Comparison of ENCODE assay signal across 8 mouse cellular contexts in the genomic region with DNA sequence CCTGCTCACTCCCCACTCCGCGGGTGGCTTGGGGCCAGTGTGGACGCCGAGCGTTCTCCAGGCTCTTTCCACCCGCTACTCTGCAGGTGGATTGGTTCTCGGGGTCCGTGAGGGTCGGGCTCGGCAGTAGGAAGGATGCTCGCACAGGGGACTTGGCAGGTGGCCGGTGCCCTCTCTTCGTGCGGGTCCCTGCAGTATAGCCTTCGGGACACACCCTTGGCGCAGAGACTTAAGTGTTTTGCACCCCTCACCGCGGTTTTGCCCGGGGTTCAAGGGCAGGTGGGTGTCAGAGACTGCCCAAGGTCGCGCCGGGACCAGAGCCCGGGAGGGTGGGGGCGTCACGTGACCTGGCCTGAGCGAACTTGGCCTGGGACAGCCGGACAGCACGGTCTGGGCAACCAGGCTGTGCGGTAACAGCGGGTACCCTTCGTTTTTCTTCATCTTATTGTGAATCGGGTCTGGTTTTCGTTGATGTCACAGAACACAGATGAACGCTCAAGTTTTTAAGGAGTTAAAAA. TPM values are rescaled to one million over a fixed set of nuclear protein-coding genes. Genes with fewer than 3 reads are reported as not detected.
DNase-seq lines count a peak whose midpoint lies in the region; ATAC-seq lines count a peak whose summit lies in the region.

No protein-coding gene starts in this region.

- no peak overlapping the region for H3K27ac ChIP-seq in intestine, embryonic 14.5 days (ENCODE audit: low read depth)
- H3K27ac ChIP-seq in limb, embryonic 13.5 days = no peak overlapping the region
- H3K27ac ChIP-seq in midbrain, embryonic 15.5 days = peak overlapping the region; percentile 85; the same call in 1 of the 2 replicates

- peaks cover 28% of the 10 kb centered on the region for H3K4me1 ChIP-seq in intestine, embryonic 14.5 days (replicated peaks; ENCODE audit: control insufficient read depth, insufficient read depth, low read length)
- peaks cover 42% of the 10 kb centered on the region for H3K4me1 ChIP-seq in limb, embryonic 13.5 days
- peaks cover 44% of the 10 kb centered on the region for H3K4me1 ChIP-seq in midbrain, embryonic 15.5 days

- H3K4me3 ChIP-seq in intestine, embryonic 14.5 days (ENCODE audit: low read depth, low read length) = peak overlapping the region; percentile 55
- peak overlapping the region; percentile 65 for H3K4me3 ChIP-seq in limb, embryonic 13.5 days
- peak overlapping the region; percentile 46 for H3K4me3 ChIP-seq in midbrain, embryonic 15.5 days

- H3K4me2 ChIP-seq in intestine, embryonic 14.5 days (ENCODE audit: low read length) = peak overlapping the region; percentile 100
- H3K4me2 ChIP-seq in limb, embryonic 13.5 days (replicated peaks) = peak overlapping the region; percentile 99
- peak overlapping the region; percentile 93 for H3K4me2 ChIP-seq in midbrain, embryonic 15.5 days

- peak overlapping the region; percentile 52 for H3K9ac ChIP-seq in intestine, embryonic 14.5 days (ENCODE audit: low read length)
- H3K9ac ChIP-seq in limb, embryonic 13.5 days = peak overlapping the region; percentile 67
- peak overlapping the region; percentile 45 for H3K9ac ChIP-seq in midbrain, embryonic 15.5 days

- peak; percentile 15 to 24 for DNase-seq in frontal cortex, postnatal 36 days (ENCODE audit: low spot score in 2 of 2)
- DNase-seq in frontal cortex, adult 2 months (ENCODE audit: extremely low spot score in 1 of 2, low spot score in 1 of 2) = no peak
- DNase-seq in cerebellum, postnatal 25 days = peak; percentile 45 to 64
- DNase-seq in gastrocnemius, postnatal 14 days = peak; percentile 78
- DNase-seq in intestine, embryonic 14.5 days (ENCODE audit: low spot score) = peak; percentile 76
- peak; percentile 28 for DNase-seq in splenic B cell, adult 2 months (ENCODE audit: low read depth, low spot score)

- WGBS in intestine, embryonic 14.5 days = under 1% methylated on average over 34 of the region's 34 CpGs
- WGBS in limb, embryonic 13.5 days = 1% methylated on average over 34 of the region's 34 CpGs
- under 1% methylated on average over 34 of the region's 34 CpGs for WGBS in midbrain, embryonic 15.5 days

- H3K36me3 ChIP-seq in intestine, embryonic 14.5 days (ENCODE audit: control insufficient read depth, insufficient read depth, low read length) = no peaks in the 10 kb centered on the region
- H3K36me3 ChIP-seq in limb, embryonic 13.5 days = no peaks in the 10 kb centered on the region
- H3K36me3 ChIP-seq in midbrain, embryonic 15.5 days (replicated peaks) = no peaks in the 10 kb centered on the region
- H3K36me3 ChIP-seq in splenic B cell, adult 2 months (ENCODE audit: control insufficient read depth, insufficient read depth, low read length, poor library complexity, severe bottlenecking) = no peaks in the 10 kb centered on the region

- 0 out of 2 replicates have a peak, but pooled peaks cover 3% of the 10 kb centered on the region for H3K27me3 ChIP-seq in intestine, embryonic 14.5 days (replicated peaks; ENCODE audit: control insufficient read depth, insufficient read depth, low read length)
- H3K27me3 ChIP-seq in limb, embryonic 13.5 days = peaks cover 28% of the 10 kb centered on the region
- H3K27me3 ChIP-seq in midbrain, embryonic 15.5 days (replicated peaks) = peaks cover 33% of the 10 kb centered on the region
- no peaks in the 10 kb centered on the region for H3K27me3 ChIP-seq in splenic B cell, adult 2 months (ENCODE audit: control insufficient read depth, insufficient read depth, low read length, poor library complexity, severe bottlenecking)

- intact Hi-C loops in gastrocnemius, postnatal 14 days (cut with DNase I; ENCODE audit: low total_unique reads) = no loop called here

- no peaks in the 10 kb centered on the region for H3K9me3 ChIP-seq in intestine, embryonic 14.5 days (ENCODE audit: control insufficient read depth, low read length)
- no peaks in the 10 kb centered on the region for H3K9me3 ChIP-seq in limb, embryonic 13.5 days
- H3K9me3 ChIP-seq in midbrain, embryonic 15.5 days = no peaks in the 10 kb centered on the region

- 0 out of 2 replicates have a peak, but pooled peaks have one; percentile 3 for ATAC-seq in intestine, embryonic 14.5 days (replicated peaks; ENCODE audit: low FRiP score, low TSS enrichment, low read depth)
- peak; percentile 4; the same call in 1 of the 2 replicates for ATAC-seq in limb, embryonic 13.5 days (ENCODE audit: low FRiP score, low read depth)
- no peak; the same call in none of the 2 replicates for ATAC-seq in midbrain, embryonic 15.5 days (replicated peaks)

RNA-seq across cellular contexts. Expression of gene Cpt1a, which starts 1.7 kb away (rescaled TPM):
- 22.6 and 25.1 TPM in 2 replicates for polyA plus RNA-seq in frontal cortex, adult 2 months (2012; rRNA removed)
- total RNA-seq in gastrocnemius, postnatal 14 days (2021) = 10 to 100 TPM; 21.9 to 23.1 TPM
- 22.8 and 24.3 TPM in 2 replicates for polyA plus RNA-seq in intestine, embryonic 14.5 days (2014; fragmentation: Nextera tagmentation; extraction: Ambion mirVana)
- 13.9 and 16.2 TPM in 2 replicates for polyA plus RNA-seq in limb, embryonic 13.5 days (2015; fragmentation: Nextera tagmentation; extraction: Ambion mirVana)
- polyA plus RNA-seq in midbrain, embryonic 15.5 days (2015; fragmentation: Nextera tagmentation; extraction: Ambion mirVana) = 16.1 TPM in 2 replicates

RNA-seq across cellular contexts. Expression of gene Ighmbp2, which starts 41.0 kb away (rescaled TPM):
- polyA plus RNA-seq in frontal cortex, adult 2 months (2012; rRNA removed) = 7.0 and 8.2 TPM in 2 replicates
- total RNA-seq in gastrocnemius, postnatal 14 days (2021) = 1 to 10 TPM; 3.6 to 4.0 TPM
- polyA plus RNA-seq in intestine, embryonic 14.5 days (2014; fragmentation: Nextera tagmentation; extraction: Ambion mirVana) = 9.3 and 10.5 TPM in 2 replicates
- 13.1 and 14.0 TPM in 2 replicates for polyA plus RNA-seq in limb, embryonic 13.5 days (2015; fragmentation: Nextera tagmentation; extraction: Ambion mirVana)
- 11.3 and 13.3 TPM in 2 replicates for polyA plus RNA-seq in midbrain, embryonic 15.5 days (2015; fragmentation: Nextera tagmentation; extraction: Ambion mirVana)

RNA-seq across cellular contexts. Expression of gene Mrpl21, which starts 41.1 kb away (rescaled TPM):
- polyA plus RNA-seq in frontal cortex, adult 2 months (2012; rRNA removed) = 53.9 and 56.7 TPM in 2 replicates
- 10 to 100 TPM; 65.2 to 69.9 TPM for total RNA-seq in gastrocnemius, postnatal 14 days (2021)
- polyA plus RNA-seq in intestine, embryonic 14.5 days (2014; fragmentation: Nextera tagmentation; extraction: Ambion mirVana) = 143 and 147 TPM in 2 replicates
- polyA plus RNA-seq in limb, embryonic 13.5 days (2015; fragmentation: Nextera tagmentation; extraction: Ambion mirVana) = 136 TPM in 2 replicates
- 94.6 and 103 TPM in 2 replicates for polyA plus RNA-seq in midbrain, embryonic 15.5 days (2015; fragmentation: Nextera tagmentation; extraction: Ambion mirVana)

Comparison
In these comparisons a context has a peak if more than half of its experiments do, and no peak if none do; other contexts are left out.
1. DNase-seq: peak in frontal cortex, postnatal 36 days (2 of 2), cerebellum, postnatal 25 days (2 of 2), gastrocnemius, postnatal 14 days (single experiment), intestine, embryonic 14.5 days (single experiment) and splenic B cell, adult 2 months (single experiment); none in frontal cortex, adult 2 months (0 of 2).
2. Peak in every context shown above with its lines, with median percentiles within 50 percentile points of each other: H3K4me2 ChIP-seq, H3K4me3 ChIP-seq and H3K9ac ChIP-seq.